Mouse (Mus musculus) forebrain, embryonic 13.5 days (tissue): ENCODE results near the gene Ppfia2. TPM values are rescaled to one million over a fixed set of nuclear protein-coding genes. Genes with fewer than 3 reads are reported as not detected.
A peak's percentile ranks its signal among the peaks of the same experiment; 100 is the strongest.

Experiments used
- ATAC-seq: fragments of 200-750 bp; cut with Nextera tagmentation; 2 replicates; pipeline ENCODE4 v1.8.0; 2017
- H3K27ac ChIP-seq: fragments of 300-500 bp; sonication (generic); 2 replicates; pipeline ENCODE4 v1.5.1; 2015; ENCODE audit warnings: inconsistent platforms, mild to moderate bottlenecking, moderate library complexity
- H3K27me3 ChIP-seq: fragments of 300-500 bp; sonication (generic); 2 replicates; pipeline ENCODE4 v1.6.1; 2015; ENCODE audit warnings: mild to moderate bottlenecking, inconsistent platforms
- H3K36me3 ChIP-seq: fragments of 300-500 bp; sonication (generic); 2 replicates; pipeline ENCODE4 v1.6.1; 2015; ENCODE audit warnings: mild to moderate bottlenecking, inconsistent platforms; ENCODE audit not compliant: poor library complexity, severe bottlenecking
- H3K4me1 ChIP-seq: fragments of 300-500 bp; sonication (generic); 2 replicates; pipeline ENCODE4 v1.6.1; 2015; ENCODE audit warnings: inconsistent platforms
- H3K4me2 ChIP-seq: fragments of 300-500 bp; sonication (generic); 2 replicates; pipeline ENCODE4 v1.6.1; 2015; ENCODE audit warnings: inconsistent platforms, mild to moderate bottlenecking, moderate library complexity
- H3K4me3 ChIP-seq: fragments of 300-500 bp; sonication (generic); 2 replicates; pipeline ENCODE4 v1.5.1; 2015; ENCODE audit warnings: mild to moderate bottlenecking, inconsistent platforms
- H3K9ac ChIP-seq: fragments of 300-500 bp; sonication (generic); 2 replicates; pipeline ENCODE4 v1.6.1; 2015; ENCODE audit warnings: mild to moderate bottlenecking, inconsistent platforms
- H3K9me3 ChIP-seq: fragments of 300-500 bp; sonication (generic); replicated peaks from 2 replicates; pipeline ENCODE4 v1.6.1; 2016; ENCODE audit warnings: inconsistent platforms
- WGBS: fragments of 180-500 bp; shearing (Covaris S2); methylation state at CpG from one replicate; pipeline ENCODE4 v1.1.7; 2015; 5-methylcytosine and 5-hydroxymethylcytosine counted together
- polyA plus RNA-seq: library from polyadenylated mRNA; unstranded; fragments of >200 nt; fragmentation: Nextera tagmentation; extraction: Ambion mirVana; gene quantifications from 2 replicates; pipeline ENCODE4 v1.2.1, GENCODE M21; 2015

The Ppfia2 gene
- polyA plus RNA-seq, 1 experiment from 2014 or later = 16.2 TPM

GRCm38 (mm10) chr10:106609177-106609981, 139.2 kb downstream of the Ppfia2 start:
- H3K9ac ChIP-seq = no peak overlapping the region
- H3K27me3 ChIP-seq = no peaks in the 10 kb centered on the region
- peak overlapping the region; percentile 51 for H3K4me2 ChIP-seq
- H3K4me1 ChIP-seq = peaks cover 5% of the 10 kb centered on the region
- H3K9me3 ChIP-seq = no peaks in the 10 kb centered on the region
- peak; percentile 89 for ATAC-seq
- under 1% methylated on average over 7 of the region's 7 CpGs for WGBS
- peak overlapping the region; percentile 18; the same call in 1 of the 2 replicates for H3K4me3 ChIP-seq
- H3K36me3 ChIP-seq = no peaks in the 10 kb centered on the region
- peak overlapping the region; percentile 57 for H3K27ac ChIP-seq

- Histone ChIP-seq H3K4me2 (no peak overlapping the region), H3K9me3 (no peaks in the 10 kb centered on the region), H3K4me3 (no peak overlapping the region), H3K36me3 (no peaks in the 10 kb centered on the region), H3K27me3 (no peaks in the 10 kb centered on the region), H3K27ac (no peak overlapping the region), H3K9ac (no peak overlapping the region), H3K4me1 (peaks cover 5% of the 10 kb centered on the region)
- ATAC-seq = peak; percentile 7; the same call in 1 of the 2 replicates
- WGBS = 65% methylated on average over 3 of the region's 3 CpGs
Measured at GRCm38 (mm10) chr10:106610222-106610621, 140.1 kb downstream of the Ppfia2 start.

DNA sequence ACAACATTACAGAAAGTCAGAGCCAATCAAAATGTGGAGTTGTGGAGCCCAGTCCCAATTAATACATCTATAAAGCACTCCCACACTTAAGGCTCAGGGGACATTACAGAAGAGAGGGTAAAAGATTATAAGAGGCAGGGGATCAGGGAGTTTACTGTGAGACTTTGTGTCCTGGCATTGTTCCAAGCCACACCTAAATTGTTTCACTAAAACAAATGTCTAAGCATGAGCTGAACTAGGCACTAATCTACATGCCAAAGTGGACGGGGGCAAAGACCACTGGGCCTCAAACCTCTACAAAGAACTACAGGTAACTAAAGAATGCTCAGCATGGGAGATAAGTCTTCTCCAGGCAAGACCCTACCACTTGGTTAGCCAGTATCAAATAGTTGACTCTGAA, 148.1 kb downstream of the Ppfia2 start:
- Histone ChIP-seq H3K4me1 (no peaks in the 10 kb centered on the region), H3K36me3 (no peaks in the 10 kb centered on the region), H3K9me3 (no peaks in the 10 kb centered on the region), H3K4me2 (no peak overlapping the region), H3K4me3 (no peak overlapping the region), H3K27me3 (no peaks in the 10 kb centered on the region), H3K9ac (no peak overlapping the region), H3K27ac (no peak overlapping the region)
- 53% methylated on average over 1 of the region's 1 CpGs for WGBS
- no peak for ATAC-seq

GRCm38 (mm10) chr10:106620952-106621351, 150.8 kb downstream of the Ppfia2 start:
- no peaks in the 10 kb centered on the region for H3K4me1 ChIP-seq
- H3K4me3 ChIP-seq = no peak overlapping the region
- WGBS = 93% methylated on average over 1 of the region's 1 CpGs
- no peaks in the 10 kb centered on the region for H3K36me3 ChIP-seq
- H3K9ac ChIP-seq = no peak overlapping the region
- H3K27me3 ChIP-seq = no peaks in the 10 kb centered on the region
- ATAC-seq = no peak
- H3K4me2 ChIP-seq = no peak overlapping the region
- H3K9me3 ChIP-seq = no peaks in the 10 kb centered on the region
- no peak overlapping the region for H3K27ac ChIP-seq

DNA sequence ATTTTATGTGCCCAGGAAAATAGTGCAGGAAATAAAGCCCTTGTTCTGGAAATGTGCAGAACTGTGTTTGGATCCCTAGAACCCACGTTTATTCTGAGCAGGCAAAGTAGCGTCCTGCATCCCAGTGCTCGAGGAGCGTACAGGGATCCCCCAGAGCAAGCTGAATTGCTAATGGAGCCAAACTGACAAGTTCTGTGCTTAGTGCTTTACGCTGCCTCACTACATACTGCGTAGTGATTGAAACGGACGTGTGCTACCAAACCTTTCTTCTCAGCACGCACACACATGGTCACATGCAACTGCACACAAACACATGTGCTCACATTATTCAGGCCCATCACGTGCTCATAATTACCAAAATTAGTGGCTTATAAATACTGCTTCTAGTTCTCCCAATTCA, 153.2 kb downstream of the Ppfia2 start:
- Histone ChIP-seq H3K9me3 (no peaks in the 10 kb centered on the region), H3K27me3 (no peaks in the 10 kb centered on the region), H3K4me1 (no peaks in the 10 kb centered on the region), H3K4me3 (no peak overlapping the region), H3K9ac (no peak overlapping the region), H3K27ac (no peak overlapping the region), H3K4me2 (no peak overlapping the region), H3K36me3 (no peaks in the 10 kb centered on the region)
- ATAC-seq = no peak
- 86% methylated on average over 10 of the region's 10 CpGs for WGBS

DNA sequence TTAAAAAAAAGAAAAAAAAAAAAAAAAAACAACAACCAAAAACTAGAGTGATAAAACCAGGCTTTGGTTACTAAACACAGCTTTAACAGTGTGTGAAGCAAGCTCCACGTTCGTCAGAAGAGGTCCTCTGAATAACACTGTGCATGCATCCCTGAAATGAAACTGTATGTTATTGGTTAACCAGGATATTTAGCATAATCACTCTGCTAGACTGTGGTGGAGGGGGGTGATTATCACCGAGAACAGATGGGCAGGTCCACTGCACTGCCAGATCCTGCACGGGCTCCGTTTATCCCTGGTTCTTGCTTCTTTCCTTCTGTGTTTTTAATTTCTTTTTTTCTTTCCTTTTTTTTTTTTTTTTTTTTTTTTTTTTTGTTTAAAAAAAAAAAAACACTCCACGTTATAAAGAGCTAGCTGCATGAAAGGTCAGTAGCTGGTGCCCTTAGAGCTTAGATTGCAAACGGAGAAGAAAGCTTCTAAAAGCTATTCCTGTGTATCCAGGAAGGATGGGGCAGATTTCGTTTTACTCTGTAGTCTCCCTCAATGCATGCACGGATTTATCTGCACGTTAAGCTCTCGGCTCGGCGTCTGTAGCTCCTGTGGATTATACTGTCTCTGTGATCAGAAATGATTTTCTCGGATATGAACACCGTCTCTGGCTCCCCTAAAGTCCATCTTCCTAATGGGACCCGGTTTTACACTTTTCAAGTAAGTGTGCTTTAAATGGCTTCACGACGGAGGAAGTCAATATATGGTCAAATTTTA, 162.2 kb downstream of the Ppfia2 start:
- H3K4me3 ChIP-seq = peak overlapping the region; percentile 26
- peak overlapping the region; percentile 53 for H3K4me2 ChIP-seq
- H3K4me1 ChIP-seq = peaks cover 14% of the 10 kb centered on the region
- no peaks in the 10 kb centered on the region for H3K9me3 ChIP-seq
- H3K27ac ChIP-seq = peak overlapping the region; percentile 57; the same call in 1 of the 2 replicates
- 31% methylated on average over 18 of the region's 18 CpGs for whole genome bisulfite sequencing
- ATAC-seq = peak; percentile 99
- H3K36me3 ChIP-seq = no peaks in the 10 kb centered on the region
- H3K27me3 ChIP-seq = no peaks in the 10 kb centered on the region
- peak overlapping the region; percentile 56; the same call in 1 of the 2 replicates for H3K9ac ChIP-seq

GRCm38 (mm10) chr10:106633898-106634297, 163.8 kb downstream of the Ppfia2 start:
- H3K27ac ChIP-seq = no peak overlapping the region
- H3K4me1 ChIP-seq = peaks cover 14% of the 10 kb centered on the region
- 64% methylated on average over 7 of the region's 7 CpGs for WGBS
- ATAC-seq = no peak
- peak overlapping the region; percentile 26 for H3K4me3 ChIP-seq
- H3K27me3 ChIP-seq = no peaks in the 10 kb centered on the region
- no peaks in the 10 kb centered on the region for H3K36me3 ChIP-seq
- peak overlapping the region; percentile 53 for H3K4me2 ChIP-seq
- no peaks in the 10 kb centered on the region for H3K9me3 ChIP-seq
- H3K9ac ChIP-seq = no peak overlapping the region

- Histone ChIP-seq H3K9me3 (no peaks in the 10 kb centered on the region), H3K4me3 (no peak overlapping the region), H3K9ac (no peak overlapping the region), H3K27me3 (no peaks in the 10 kb centered on the region), H3K36me3 (no peaks in the 10 kb centered on the region), H3K4me1 (no peaks in the 10 kb centered on the region), H3K4me2 (no peak overlapping the region), H3K27ac (no peak overlapping the region)
- ATAC-seq = no peak
- WGBS = 92% methylated on average over 4 of the region's 4 CpGs
Measured at GRCm38 (mm10) chr10:106652276-106652675, 182.1 kb downstream of the Ppfia2 start.

- H3K27me3 ChIP-seq = no peaks in the 10 kb centered on the region
- no peaks in the 10 kb centered on the region for H3K36me3 ChIP-seq
- no peak overlapping the region for H3K27ac ChIP-seq
- no peaks in the 10 kb centered on the region for H3K4me1 ChIP-seq
- WGBS = 90% methylated on average over 3 of the region's 3 CpGs
- H3K9ac ChIP-seq = no peak overlapping the region
- no peak for ATAC-seq
- H3K9me3 ChIP-seq = no peaks in the 10 kb centered on the region
- no peak overlapping the region for H3K4me2 ChIP-seq
- no peak overlapping the region for H3K4me3 ChIP-seq
Measured at GRCm38 (mm10) chr10:106665221-106665620, 195.1 kb downstream of the Ppfia2 start.

DNA sequence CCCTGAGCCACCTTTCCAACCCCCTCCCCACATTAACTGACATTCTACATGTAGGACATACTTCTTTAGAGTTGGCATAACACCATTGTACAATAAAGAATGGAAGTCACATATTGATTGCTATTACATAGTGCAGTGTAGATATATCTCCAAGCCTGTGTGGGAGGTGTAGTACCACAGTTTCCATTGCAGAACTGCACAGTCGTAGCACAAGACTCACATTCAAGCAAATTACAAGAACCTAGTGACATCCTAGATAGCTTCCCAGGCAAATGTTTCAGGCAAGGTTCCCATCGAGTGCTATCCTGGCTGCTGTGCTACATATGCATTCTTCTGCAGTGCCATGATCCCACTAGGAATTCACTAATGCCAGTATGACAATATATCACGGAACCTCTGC, 200.0 kb downstream of the Ppfia2 start:
- H3K9ac ChIP-seq = no peak overlapping the region
- H3K4me2 ChIP-seq = no peak overlapping the region
- no peaks in the 10 kb centered on the region for H3K9me3 ChIP-seq
- H3K4me1 ChIP-seq = no peaks in the 10 kb centered on the region
- H3K27me3 ChIP-seq = no peaks in the 10 kb centered on the region
- no peaks in the 10 kb centered on the region for H3K36me3 ChIP-seq
- H3K27ac ChIP-seq = no peak overlapping the region
- WGBS = 92% methylated on average over 3 of the region's 3 CpGs
- H3K4me3 ChIP-seq = no peak overlapping the region
- ATAC-seq = no peak

DNA sequence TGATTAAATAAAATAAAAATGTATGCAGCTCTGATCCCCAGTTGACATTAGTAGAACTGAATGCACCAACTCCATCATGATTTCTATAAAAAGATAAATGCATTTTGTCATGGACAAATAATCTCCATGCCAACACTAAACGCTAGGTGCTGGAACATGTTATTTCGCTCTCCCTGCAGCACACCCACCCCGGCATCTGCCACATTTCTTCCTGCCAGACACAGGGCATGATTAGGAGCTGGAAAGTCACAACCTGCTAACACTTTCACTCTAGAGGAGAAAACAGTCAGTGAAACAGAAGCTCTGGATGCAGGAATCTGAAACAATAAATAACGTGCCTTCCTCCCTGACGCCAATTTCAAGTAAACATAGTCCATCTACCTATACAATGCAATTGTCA, 211.3 kb downstream of the Ppfia2 start:
- no peaks in the 10 kb centered on the region for H3K27me3 ChIP-seq
- WGBS = 84% methylated on average over 5 of the region's 5 CpGs
- H3K36me3 ChIP-seq = no peaks in the 10 kb centered on the region
- no peak overlapping the region for H3K4me2 ChIP-seq
- H3K4me1 ChIP-seq = no peaks in the 10 kb centered on the region
- ATAC-seq = no peak
- no peak overlapping the region for H3K9ac ChIP-seq
- H3K27ac ChIP-seq = no peak overlapping the region
- no peaks in the 10 kb centered on the region for H3K9me3 ChIP-seq
- no peak overlapping the region for H3K4me3 ChIP-seq

DNA sequence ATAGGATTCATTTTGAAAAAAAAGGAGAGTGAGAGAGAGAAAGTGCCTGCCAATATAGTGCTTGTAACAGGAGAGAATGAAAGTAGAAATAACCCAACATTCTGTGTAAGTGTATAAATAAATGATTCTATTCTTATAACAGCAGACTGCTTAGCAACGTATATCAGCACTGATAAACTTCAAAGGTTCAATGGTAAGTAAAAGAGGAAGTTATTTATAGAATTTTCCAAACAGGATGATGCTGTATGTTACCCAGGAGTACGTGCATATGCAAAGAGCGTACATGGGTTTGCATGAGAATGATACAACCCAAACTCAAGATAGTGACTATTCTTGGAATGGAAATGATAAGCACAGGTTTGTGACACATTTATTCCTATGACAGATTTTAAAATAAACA, 215.4 kb downstream of the Ppfia2 start:
- no peak for ATAC-seq
- H3K9me3 ChIP-seq = no peaks in the 10 kb centered on the region
- no peak overlapping the region for H3K4me3 ChIP-seq
- no peak overlapping the region for H3K9ac ChIP-seq
- H3K27me3 ChIP-seq = no peaks in the 10 kb centered on the region
- no peaks in the 10 kb centered on the region for H3K36me3 ChIP-seq
- H3K4me2 ChIP-seq = no peak overlapping the region
- no peaks in the 10 kb centered on the region for H3K4me1 ChIP-seq
- 90% methylated on average over 3 of the region's 3 CpGs for WGBS
- no peak overlapping the region for H3K27ac ChIP-seq
